Mouse (Mus musculus) urinary bladder, postnatal 10 days (tissue): ENCODE measurements around the gene Hoxa5.

Source experiments
- DNase-seq: peaks from one replicate; pipeline ENCODE4 v3.0.0; 2022; ENCODE audit warnings: low spot score

Gene Hoxa5

GRCm38 (mm10) chr6:52163366-52164031 lies 40.9 kb downstream of the Hoxa5 start:
- no peak for DNase-seq

- DNase-seq: no peak
Measured at GRCm38 (mm10) chr6:52162611-52163365, 41.6 kb downstream of the Hoxa5 start.

DNA sequence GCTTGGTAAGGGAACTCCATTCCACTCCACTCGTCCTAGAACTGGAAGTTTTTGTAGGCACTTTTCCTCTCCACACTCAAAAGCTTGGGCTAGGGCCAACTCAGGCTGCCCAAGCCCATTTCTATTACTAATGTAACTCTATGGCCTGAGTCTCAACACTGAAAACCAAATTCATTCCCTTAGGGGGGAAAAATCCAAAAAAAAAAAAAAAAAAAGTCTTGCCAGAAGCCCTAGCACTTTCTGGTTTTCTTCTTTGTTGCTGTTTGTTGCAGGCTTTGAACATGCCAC lies 42.4 kb downstream of the Hoxa5 start:
- DNase-seq: no peak

- DNase-seq: no peak
Measured at GRCm38 (mm10) chr6:52161336-52162092, 42.9 kb downstream of the Hoxa5 start.

- no peak for DNase-seq
Measured at GRCm38 (mm10) chr6:52160511-52161335, 43.7 kb downstream of the Hoxa5 start.

- no peak for DNase-seq
Measured at GRCm38 (mm10) chr6:52159979-52160378, 44.4 kb downstream of the Hoxa5 start.

GRCm38 (mm10) chr6:52159164-52159761 lies 45.1 kb downstream of the Hoxa5 start:
- DNase-seq: no peak

DNA sequence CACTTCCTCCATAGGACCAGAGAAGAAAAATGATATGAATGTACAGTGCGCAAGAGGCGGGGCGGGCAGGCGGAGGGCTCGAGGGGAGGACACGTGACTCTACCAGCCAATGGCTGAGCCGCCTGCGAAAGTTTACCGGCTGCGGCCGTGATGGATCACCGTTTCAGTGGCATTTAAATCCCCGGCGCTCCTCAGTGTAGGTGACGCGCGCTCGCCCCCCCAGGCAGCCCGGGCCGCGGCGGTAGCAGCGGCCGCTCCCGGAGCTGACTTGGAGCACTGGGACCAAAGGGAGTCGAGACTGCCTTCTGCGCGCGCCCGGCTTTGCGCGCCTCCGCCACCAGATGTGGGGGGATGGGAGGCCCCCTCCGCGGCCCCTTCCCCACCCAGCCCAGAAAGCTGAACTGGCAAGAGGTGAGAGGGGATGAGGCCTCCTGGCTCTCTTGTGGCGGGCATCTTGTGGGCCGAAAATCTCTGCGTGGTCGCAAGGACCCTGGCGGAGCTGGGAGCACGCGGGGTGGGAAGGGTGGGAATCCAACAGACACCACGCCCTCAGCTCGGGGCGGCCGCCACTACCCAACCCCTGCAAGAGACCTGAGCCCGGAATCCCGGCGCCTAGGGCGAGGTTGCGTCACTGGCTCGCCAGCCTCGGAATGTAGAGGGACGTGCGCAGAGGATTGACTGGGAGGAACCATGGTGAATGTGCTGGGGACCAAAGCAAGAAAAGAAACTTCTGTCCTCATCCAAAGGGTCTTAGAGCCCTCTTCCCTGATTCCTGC lies 45.9 kb downstream of the Hoxa5 start, which contains the start of gene Hoxa1:
Gene Hoxa1 (minus strand): TSS at position 42 of the 776 bp plus-strand sequence.
- no peak for DNase-seq

GRCm38 (mm10) chr6:52157466-52158275 lies 46.7 kb downstream of the Hoxa5 start:
- DNase-seq: no peak

GRCm38 (mm10) chr6:52156551-52157200 lies 47.7 kb downstream of the Hoxa5 start:
- no peak for DNase-seq

DNA sequence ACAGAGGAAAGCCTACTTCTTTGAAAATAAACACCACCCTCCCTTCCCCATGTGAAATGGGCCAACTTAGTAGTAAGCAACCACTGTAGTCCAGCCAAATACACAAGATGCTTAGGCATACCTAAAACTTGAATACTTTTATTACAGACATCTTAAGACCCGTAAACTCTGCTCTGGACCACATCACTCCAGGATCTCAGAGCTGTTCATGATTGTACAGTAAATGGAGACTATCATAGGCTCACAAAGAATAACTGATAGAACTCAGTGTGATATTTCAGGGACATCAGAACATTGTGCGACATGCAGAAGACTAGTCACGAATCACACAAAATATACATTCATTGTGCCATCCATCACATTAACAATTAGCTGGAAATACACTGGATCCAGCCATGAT lies 48.9 kb downstream of the Hoxa5 start:
- DNase-seq: no peak

GRCm38 (mm10) chr6:52154044-52154443 lies 50.3 kb downstream of the Hoxa5 start:
- no peak for DNase-seq

DNA sequence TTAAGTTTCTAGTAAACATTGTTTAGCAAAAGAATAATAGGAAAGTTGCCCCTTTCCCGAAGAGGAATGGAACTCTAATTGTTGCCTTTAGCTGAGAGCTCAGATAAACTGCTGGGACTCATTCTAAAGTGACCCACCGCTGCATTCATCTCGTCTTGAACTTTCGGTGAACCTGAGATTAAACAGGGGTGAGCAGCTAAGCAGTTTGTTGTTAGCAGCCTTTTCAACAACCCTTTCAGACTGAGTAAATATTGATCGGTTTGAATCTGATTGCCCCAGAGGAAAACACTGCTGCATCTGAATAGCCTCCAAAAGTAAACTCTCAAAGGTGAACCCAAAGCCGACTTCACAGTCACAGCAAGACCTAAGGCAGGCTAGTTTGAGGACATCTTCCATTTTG lies 51.1 kb downstream of the Hoxa5 start:
- no peak for DNase-seq

- DNase-seq: no peak
Measured at GRCm38 (mm10) chr6:52152226-52153193, 51.9 kb downstream of the Hoxa5 start.
